Mouse (Mus musculus) midbrain, embryonic 11.5 days (tissue): Measurements from ENCODE around the gene Osgin1. TPM values are rescaled to one million over a fixed set of nuclear protein-coding genes. Genes with fewer than 3 reads are reported as not detected.

ENCODE experiments used
- ATAC-seq: fragments of 200-750 bp; cut with Nextera tagmentation; 2 replicates; pipeline ENCODE4 v1.8.0; 2017; ENCODE audit warnings: moderate TSS enrichment, moderate library complexity; ENCODE audit not compliant: low FRiP score
- DNase-seq: peaks from one replicate; pipeline ENCODE4 v3.0.0; 2015; ENCODE audit warnings: low spot score; ENCODE audit errors: missing footprints
- H3K27ac ChIP-seq: fragments of 300-500 bp; sonication (generic); 2 replicates; pipeline ENCODE4 v1.5.1; 2014; ENCODE audit warnings: low read depth, low read length
- H3K27me3 ChIP-seq: fragments of 300-500 bp; sonication (generic); 2 replicates; pipeline ENCODE4 v1.6.1; 2014; ENCODE audit warnings: mild to moderate bottlenecking, low read length, moderate library complexity, mixed read lengths; ENCODE audit not compliant: control insufficient read depth, insufficient read depth
- H3K36me3 ChIP-seq: fragments of 300-500 bp; sonication (generic); 2 replicates; pipeline ENCODE4 v1.6.1; 2014; ENCODE audit warnings: mild to moderate bottlenecking, low read length, moderate library complexity, mixed read lengths; ENCODE audit not compliant: control insufficient read depth, insufficient read depth
- H3K4me1 ChIP-seq: fragments of 300-500 bp; sonication (generic); 2 replicates; pipeline ENCODE4 v1.6.1; 2014; ENCODE audit warnings: low read length; ENCODE audit not compliant: control insufficient read depth, insufficient read depth
- H3K4me2 ChIP-seq: fragments of 300-500 bp; sonication (generic); 2 replicates; pipeline ENCODE4 v1.6.1; 2014; ENCODE audit warnings: mild to moderate bottlenecking, moderate library complexity
- H3K4me3 ChIP-seq: fragments of 300-500 bp; sonication (generic); 2 replicates; pipeline ENCODE4 v1.5.1; 2014; ENCODE audit warnings: low read depth, low read length
- H3K9ac ChIP-seq: fragments of 300-500 bp; sonication (generic); 2 replicates; pipeline ENCODE4 v1.6.1; 2014; ENCODE audit warnings: low read length
- H3K9me3 ChIP-seq: fragments of 300-500 bp; sonication (generic); 2 replicates; pipeline ENCODE4 v1.6.1; 2016; ENCODE audit warnings: low read length; ENCODE audit not compliant: control insufficient read depth
- WGBS: fragments of 180-500 bp; shearing (Covaris S2); extraction: QIAGEN DNeasy Blood & Tissue Kit; methylation state at CpG from one replicate; pipeline ENCODE4 v1.1.7; 2014; 5-methylcytosine and 5-hydroxymethylcytosine counted together
- polyA plus RNA-seq: library from polyadenylated mRNA; unstranded; fragments of >200 nt; fragmentation: Nextera tagmentation; extraction: Ambion mirVana; gene quantifications from 2 replicates; pipeline ENCODE4 v1.2.1, GENCODE M21; 2014

Gene Osgin1
- polyA plus RNA-seq, 1 experiment from 2014 or later = 0.26 TPM

- Histone ChIP-seq H3K27me3 (no peaks in the 10 kb centered on the region), H3K36me3 (no peaks in the 10 kb centered on the region), H3K9me3 (no peaks in the 10 kb centered on the region), H3K9ac (no peak overlapping the region), H3K4me3 (no peak overlapping the region), H3K4me1 (peaks cover 8% of the 10 kb centered on the region), H3K4me2 (no peak overlapping the region), H3K27ac (no peak overlapping the region)
- DNase-seq = no peak
- 83% methylated on average over 9 of the region's 9 CpGs for WGBS
- no peak for ATAC-seq
Observed at GRCm38 (mm10) chr8:119400122-119400671, 33.7 kb upstream of the Osgin1 start.

- no peak overlapping the region for H3K4me2 ChIP-seq
- no peak for DNase-seq
- peaks cover 1% of the 10 kb centered on the region for H3K4me1 ChIP-seq
- no peak overlapping the region for H3K9ac ChIP-seq
- ATAC-seq = no peak
- H3K27me3 ChIP-seq = no peaks in the 10 kb centered on the region
- no peak overlapping the region for H3K4me3 ChIP-seq
- no peaks in the 10 kb centered on the region for H3K36me3 ChIP-seq
- H3K27ac ChIP-seq = no peak overlapping the region
- 83% methylated on average over 3 of the region's 3 CpGs for WGBS
- no peaks in the 10 kb centered on the region for H3K9me3 ChIP-seq
Observed at GRCm38 (mm10) chr8:119400904-119401303, 33.0 kb upstream of the Osgin1 start.

GRCm38 (mm10) chr8:119403912-119404311 lies 30.0 kb upstream of the Osgin1 start:
- WGBS = 66% methylated on average over 10 of the region's 10 CpGs
- DNase-seq (no peak), ATAC-seq (no peak)
- Histone ChIP-seq H3K36me3 (peaks cover 2% of the 10 kb centered on the region; the same call in 1 of the 2 replicates), H3K9ac (no peak overlapping the region), H3K4me1 (no peaks in the 10 kb centered on the region), H3K9me3 (no peaks in the 10 kb centered on the region), H3K4me3 (no peak overlapping the region), H3K27ac (no peak overlapping the region), H3K4me2 (no peak overlapping the region), H3K27me3 (no peaks in the 10 kb centered on the region)

- H3K4me3 ChIP-seq = no peak overlapping the region
- DNase-seq (no peak), ATAC-seq (no peak)
- no peak overlapping the region for H3K27ac ChIP-seq
- no peak overlapping the region for H3K9ac ChIP-seq
- 95% methylated on average over 5 of the region's 5 CpGs for WGBS
- no peaks in the 10 kb centered on the region for H3K27me3 ChIP-seq
- peaks cover 2% of the 10 kb centered on the region; the same call in 1 of the 2 replicates for H3K36me3 ChIP-seq
- H3K9me3 ChIP-seq = no peaks in the 10 kb centered on the region
- H3K4me1 ChIP-seq = no peaks in the 10 kb centered on the region
- no peak overlapping the region for H3K4me2 ChIP-seq
Observed at GRCm38 (mm10) chr8:119404648-119405047, 29.3 kb upstream of the Osgin1 start.

- H3K36me3 ChIP-seq = peaks cover 2% of the 10 kb centered on the region
Observed at GRCm38 (mm10) chr8:119408311-119408710, 25.6 kb upstream of the Osgin1 start.

GRCm38 (mm10) chr8:119412037-119412734 lies 21.7 kb upstream of the Osgin1 start:
- WGBS = 57% methylated on average over 10 of the region's 10 CpGs
- Histone ChIP-seq H3K27ac (no peak overlapping the region), H3K36me3 (peaks cover 2% of the 10 kb centered on the region), H3K9me3 (no peaks in the 10 kb centered on the region), H3K4me2 (no peak overlapping the region), H3K9ac (no peak overlapping the region), H3K4me3 (no peak overlapping the region), H3K27me3 (0 out of 2 replicates have a peak, but pooled peaks cover 4% of the 10 kb centered on the region), H3K4me1 (peaks cover 3% of the 10 kb centered on the region)
- no peak for DNase-seq
- ATAC-seq = peak; percentile 15; the same call in 1 of the 2 replicates

More at GRCm38 (mm10) chr8:119408311-119408710, 25.6 kb upstream of the Osgin1 start:
- no peak for DNase-seq
- Histone ChIP-seq H3K9me3 (no peaks in the 10 kb centered on the region), H3K27me3 (no peaks in the 10 kb centered on the region), H3K4me1 (peaks cover 3% of the 10 kb centered on the region), H3K4me2 (no peak overlapping the region), H3K4me3 (no peak overlapping the region), H3K9ac (no peak overlapping the region), H3K27ac (no peak overlapping the region)
- no peak for ATAC-seq
- WGBS = 86% methylated on average over 8 of the region's 8 CpGs

GRCm38 (mm10) chr8:119412735-119413498 lies 21.0 kb upstream of the Osgin1 start:
- peak; percentile 82 for ATAC-seq
- H3K36me3 ChIP-seq = peaks cover 2% of the 10 kb centered on the region
- no peak overlapping the region for H3K4me3 ChIP-seq
- DNase-seq = peak; percentile 97
- 0 out of 2 replicates have a peak, but pooled peaks cover 4% of the 10 kb centered on the region for H3K27me3 ChIP-seq
- H3K4me2 ChIP-seq = peak overlapping the region; percentile 37; the same call in 1 of the 2 replicates
- peaks cover 3% of the 10 kb centered on the region for H3K4me1 ChIP-seq
- H3K27ac ChIP-seq = no peak overlapping the region
- H3K9me3 ChIP-seq = no peaks in the 10 kb centered on the region
- WGBS = 12% methylated on average over 18 of the region's 18 CpGs
- peak overlapping the region; percentile 60 for H3K9ac ChIP-seq

- H3K36me3 ChIP-seq = no peaks in the 10 kb centered on the region; the same call in 1 of the 2 replicates
- no peak for ATAC-seq
- 0 out of 2 replicates have a peak, but pooled peaks cover 4% of the 10 kb centered on the region for H3K27me3 ChIP-seq
- H3K27ac ChIP-seq = no peak overlapping the region
- DNase-seq = no peak
- 86% methylated on average over 10 of the region's 10 CpGs for WGBS
- H3K4me1 ChIP-seq = peaks cover 3% of the 10 kb centered on the region
- no peaks in the 10 kb centered on the region for H3K9me3 ChIP-seq
- no peak overlapping the region for H3K9ac ChIP-seq
- H3K4me3 ChIP-seq = no peak overlapping the region
- no peak overlapping the region for H3K4me2 ChIP-seq
Observed at GRCm38 (mm10) chr8:119413605-119414004, 20.3 kb upstream of the Osgin1 start.

- no peaks in the 10 kb centered on the region for H3K9me3 ChIP-seq
- H3K4me1 ChIP-seq = no peaks in the 10 kb centered on the region
- DNase-seq = no peak
- no peak overlapping the region for H3K9ac ChIP-seq
- H3K27me3 ChIP-seq = no peaks in the 10 kb centered on the region
- H3K36me3 ChIP-seq = no peaks in the 10 kb centered on the region
- H3K4me2 ChIP-seq = no peak overlapping the region
- no peak for ATAC-seq
- no peak overlapping the region for H3K4me3 ChIP-seq
- no peak overlapping the region for H3K27ac ChIP-seq
- 87% methylated on average over 7 of the region's 7 CpGs for WGBS
Observed at GRCm38 (mm10) chr8:119420318-119420717, 13.6 kb upstream of the Osgin1 start.
